Mouse (Mus musculus) CH12.LX (cell line): Measurements from ENCODE around the gene Bdh1. TPM values are rescaled to one million over a fixed set of nuclear protein-coding genes. Genes with fewer than 3 reads are reported as not detected.

Source experiments
- DNase-seq: peaks from one replicate; pipeline ENCODE4 v3.0.0-alpha.2; 2013; ENCODE audit errors: extremely low read depth
- H3K27ac ChIP-seq: 2 replicates; pipeline ENCODE4 v1.5.1; 2012; ENCODE audit warnings: low read depth, mild to moderate bottlenecking, control low read depth, moderate library complexity; ENCODE audit not compliant: insufficient read depth
- H3K27me3 ChIP-seq: replicated peaks from 2 replicates; pipeline ENCODE3; 2012; ENCODE audit warnings: inconsistent platforms
- H3K36me3 ChIP-seq, 2 experiments: replicated peaks in 1 of 2; 2 replicates each; pipeline versions ENCODE3 to v1.6.1; 2012; ENCODE audit warnings: inconsistent platforms in 1 of 2, low read length in 1 of 2, mild to moderate bottlenecking in 1 of 2, mixed read lengths in 1 of 2, moderate library complexity in 1 of 2; ENCODE audit not compliant: control insufficient read depth in 1 of 2, insufficient read depth in 1 of 2
- H3K4me1 ChIP-seq, 2 experiments: 2 replicates each; pipeline ENCODE4 v1.6.1; 2012; ENCODE audit warnings: inconsistent platforms in 1 of 2, moderate library complexity in 1 of 2; ENCODE audit not compliant: insufficient read depth in 2 of 2, control insufficient read depth in 1 of 2
- H3K4me2 ChIP-seq: 2 replicates; pipeline ENCODE4 v1.6.1; 2012; ENCODE audit warnings: low read depth, mild to moderate bottlenecking, control low read depth; ENCODE audit not compliant: poor library complexity, insufficient read depth, severe bottlenecking
- H3K4me3 ChIP-seq, 3 experiments: fragments of 150-350 bp in 1 of 3; sonication (generic) in 1 of 3; replicated peaks in 1 of 3; 2 replicates each; pipeline versions ENCODE3 to v1.5.1; 2011 to 2012; ENCODE audit warnings: low read depth in 2 of 3, low read length in 2 of 3, mild to moderate bottlenecking in 2 of 3, moderate library complexity in 2 of 3, control low read depth in 1 of 3, improper control_type of control experiment in 1 of 3, inconsistent platforms in 1 of 3, mixed read lengths in 1 of 3; ENCODE audit not compliant: poor library complexity in 1 of 3
- H3K79me2 ChIP-seq: replicated peaks from 2 replicates; pipeline ENCODE4 v1.6.1; 2012; ENCODE audit warnings: mild to moderate bottlenecking, moderate library complexity; ENCODE audit not compliant: control insufficient read depth, poor library complexity, insufficient read depth, severe bottlenecking; ENCODE audit errors: extremely low read depth
- H3K9ac ChIP-seq: 2 replicates; pipeline ENCODE4 v1.6.1; 2012; ENCODE audit warnings: low read depth, mild to moderate bottlenecking, control low read depth, moderate library complexity; ENCODE audit not compliant: insufficient read depth
- H3K9me3 ChIP-seq: replicated peaks from 2 replicates; pipeline ENCODE3; 2012; ENCODE audit warnings: low read length, inconsistent platforms, mixed read lengths
- CHD1 ChIP-seq: IDR thresholded peaks from 2 replicates; pipeline ENCODE4 v1.6.1; 2012; ENCODE audit warnings: low read depth, low read length, improper control_type of control experiment, inconsistent platforms
- CHD2 ChIP-seq: IDR thresholded peaks from 2 replicates; pipeline ENCODE4 v1.6.1; 2011; ENCODE audit warnings: low read length, improper control_type of control experiment
- E2F4 ChIP-seq: IDR thresholded peaks from 2 replicates; pipeline ENCODE4 v1.6.1; 2011; ENCODE audit warnings: low read depth, low read length, improper control_type of control experiment; ENCODE audit not compliant: insufficient replicate concordance
- ELF1 ChIP-seq: IDR thresholded peaks from 2 replicates; pipeline ENCODE4 v1.6.1; 2014; ENCODE audit warnings: low read depth, mild to moderate bottlenecking, inconsistent platforms, low read length, improper control_type of control experiment
- GABPA ChIP-seq: IDR thresholded peaks from 2 replicates; pipeline ENCODE4 v1.6.1; 2012; ENCODE audit warnings: low read depth, low read length, improper control_type of control experiment, inconsistent platforms; ENCODE audit not compliant: insufficient replicate concordance
- KAT2A ChIP-seq: IDR thresholded peaks from 2 replicates; pipeline ENCODE4 v1.6.1; 2012; ENCODE audit warnings: low read length, improper control_type of control experiment, inconsistent platforms; ENCODE audit not compliant: insufficient replicate concordance
- MEF2A ChIP-seq: IDR thresholded peaks from 2 replicates; pipeline ENCODE4 v1.6.1; 2014; ENCODE audit warnings: low read depth, mild to moderate bottlenecking, inconsistent platforms, low read length, improper control_type of control experiment, borderline replicate concordance
- NRF1 ChIP-seq: IDR thresholded peaks from 2 replicates; pipeline ENCODE4 v1.6.1; 2014; ENCODE audit warnings: low read depth, mild to moderate bottlenecking, inconsistent platforms, low read length, improper control_type of control experiment, moderate library complexity
- POLR2AphosphoS2 ChIP-seq: IDR thresholded peaks from 2 replicates; pipeline ENCODE4 v1.6.1; 2011; ENCODE audit warnings: low read depth, low read length, improper control_type of control experiment
- RCOR1 ChIP-seq: conservative IDR thresholded peaks from 2 replicates; pipeline ENCODE4 v1.6.1; 2012; ENCODE audit warnings: low read depth, mild to moderate bottlenecking, inconsistent platforms, low read length, improper control_type of control experiment
- SIN3A ChIP-seq: IDR thresholded peaks from 2 replicates; pipeline ENCODE4 v1.6.1; 2012; ENCODE audit warnings: low read length, improper control_type of control experiment, inconsistent platforms
- TBP ChIP-seq: conservative IDR thresholded peaks from 2 replicates; pipeline ENCODE4 v1.6.1; 2011; ENCODE audit warnings: low read depth, low read length, improper control_type of control experiment
- TCF12 ChIP-seq: IDR thresholded peaks from 2 replicates; pipeline ENCODE4 v1.6.1; 2014; ENCODE audit warnings: low read depth, mild to moderate bottlenecking, inconsistent platforms, low read length, improper control_type of control experiment
- UBTF ChIP-seq: IDR thresholded peaks from 2 replicates; pipeline ENCODE4 v1.6.1; 2012; ENCODE audit warnings: low read depth, mild to moderate bottlenecking, inconsistent platforms, low read length, improper control_type of control experiment, moderate library complexity
- USF1 ChIP-seq: IDR thresholded peaks from 2 replicates; pipeline ENCODE4 v1.6.1; 2014; ENCODE audit warnings: low read depth, mild to moderate bottlenecking, inconsistent platforms, low read length, improper control_type of control experiment
- ZC3H11A ChIP-seq: IDR thresholded peaks from 2 replicates; pipeline ENCODE4 v1.6.1; 2012; ENCODE audit warnings: low read depth, mild to moderate bottlenecking, inconsistent platforms, low read length, improper control_type of control experiment
- ZKSCAN1 ChIP-seq: IDR thresholded peaks from 2 replicates; pipeline ENCODE4 v1.6.1; 2012; ENCODE audit warnings: low read depth, inconsistent platforms, low read length, improper control_type of control experiment, borderline replicate concordance
- dilution Hi-C: fragments of 300-500 bp; cut with MboI; formaldehyde crosslinking; loops from 2 replicates; pipeline ENCODE4 v1.14.3; 2020; ENCODE audit warnings: low sequenced_read_pairs; ENCODE audit not compliant: extremely low pct_unique_long_range_greater_than_20kb, extremely low pct_ligation_motif_present
- in situ Hi-C: fragments of 300-500 bp; cut with MboI; formaldehyde crosslinking; loops from 3 replicates; pipeline ENCODE4 v1.14.3; 2019; ENCODE audit warnings: low sequenced_read_pairs, low pct_ligation_motif_present, low pct_unique_long_range_greater_than_20kb, mixed read lengths
- polyA plus RNA-seq: library from polyadenylated mRNA; unstranded; fragments of >175 nt; gene quantifications from 2 replicates; pipeline ENCODE4 v1.2.1, GENCODE M21; 2012; ENCODE audit warnings: low read depth; ENCODE audit not compliant: insufficient read length
- total RNA-seq, 2 experiments: library from RNA; depleted of rRNA; stranded (reverse); fragments of 300-350 nt in 1 of 2; fragments of >200 nt in 1 of 2; gene quantifications; 2 replicates each; pipeline ENCODE4 v1.2.3; 2012 to 2014

The Bdh1 gene
- total and polyA plus RNA-seq, 3 experiments: 37.9 to 110 (median 54.3) TPM

GRCm38 (mm10) chr16:31419457-31419856 lies 2.6 kb upstream of the Bdh1 start:
- dilution Hi-C loops: no loop called here
- no peaks in the 10 kb centered on the region for H3K79me2 ChIP-seq
- peaks cover 5 to 6% of the 10 kb centered on the region in 2 experiments for H3K4me1 ChIP-seq
- in situ Hi-C loops: no loop called here
- TF ChIP-seq ELF1: no peak
- TF ChIP-seq SIN3A: no peak
- TF ChIP-seq POLR2AphosphoS2: no peak
- no peak for TF ChIP-seq CHD1
- TF ChIP-seq MEF2A: no peak
- no peak for TF ChIP-seq KAT2A
- no peak for TF ChIP-seq NRF1
- no peak for TF ChIP-seq TBP
- TF ChIP-seq USF1: no peak
- no peak for TF ChIP-seq CHD2
- no peak for TF ChIP-seq TCF12
- H3K4me3 ChIP-seq: no peak overlapping the region
- H3K27me3 ChIP-seq: no peaks in the 10 kb centered on the region
- no peak for DNase-seq
- no peaks in the 10 kb centered on the region for H3K9me3 ChIP-seq
- no peak overlapping the region for H3K4me2 ChIP-seq
- peaks cover 0 to 20% of the 10 kb centered on the region in 2 experiments for H3K36me3 ChIP-seq
- no peak overlapping the region for H3K9ac ChIP-seq
- no peak overlapping the region for H3K27ac ChIP-seq

- no peaks in the 10 kb centered on the region for H3K27me3 ChIP-seq
- no peak overlapping the region for H3K9ac ChIP-seq
- peaks cover 0 to 20% of the 10 kb centered on the region in 2 experiments for H3K36me3 ChIP-seq
- no peaks in the 10 kb centered on the region for H3K9me3 ChIP-seq
- no peak for DNase-seq
- H3K79me2 ChIP-seq: no peaks in the 10 kb centered on the region
- H3K27ac ChIP-seq: no peak overlapping the region
- dilution Hi-C loops (no loop called here), in situ Hi-C loops (loop anchor here (10.0 kb wide), 1 partner anchor 138 kb away; no protein-coding TSS in a partner anchor)
- TF ChIP-seq E2F4 (no peak), GABPA (no peak), UBTF (no peak), SIN3A (no peak), ZKSCAN1 (no peak), ZC3H11A (no peak), CHD1 (no peak), RCOR1 (no peak)
- no peak overlapping the region for H3K4me3 ChIP-seq
- no peak overlapping the region for H3K4me2 ChIP-seq
- peaks cover 12 to 30% of the 10 kb centered on the region in 2 experiments for H3K4me1 ChIP-seq
These were observed 642 bp downstream of the Bdh1 start for GRCm38 (mm10) chr16:31422722-31423121.
